Mouse (Mus musculus): ENCODE measurements at regions not wholly inside any gene's neighbourhood (a gene's known extent, or its start where the extent isn't known, plus 50 kb on each side); places are given as distances from the start of the nearest gene placed in this dataset.

DNA sequence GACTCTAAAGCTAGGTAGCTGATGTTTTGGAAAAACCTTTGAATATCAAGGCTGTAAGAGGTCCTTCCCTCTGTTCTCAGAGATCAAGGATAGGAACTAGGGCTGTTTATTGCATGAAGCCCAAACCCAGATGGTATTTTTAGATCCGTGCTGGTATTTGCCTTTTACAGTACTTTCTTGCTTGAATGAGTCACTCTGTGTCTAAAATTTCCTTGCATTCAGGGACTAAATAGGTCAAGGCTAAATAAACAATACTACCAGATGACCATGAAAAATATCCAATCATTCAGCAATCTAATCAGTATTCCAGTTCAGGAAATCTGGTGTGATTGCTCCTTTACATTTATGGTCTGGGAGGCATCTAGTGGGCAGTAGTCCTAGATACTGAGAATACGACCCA is 243.6 kb downstream of the Btg1 start:
- 75% methylated on average over 2 of the region's 2 CpGs for WGBS
- no peaks in the 10 kb centered on the region for H3K36me3 ChIP-seq (replicated peaks)
- no peak for DNase-seq (ENCODE audit: low spot score)

DNA sequence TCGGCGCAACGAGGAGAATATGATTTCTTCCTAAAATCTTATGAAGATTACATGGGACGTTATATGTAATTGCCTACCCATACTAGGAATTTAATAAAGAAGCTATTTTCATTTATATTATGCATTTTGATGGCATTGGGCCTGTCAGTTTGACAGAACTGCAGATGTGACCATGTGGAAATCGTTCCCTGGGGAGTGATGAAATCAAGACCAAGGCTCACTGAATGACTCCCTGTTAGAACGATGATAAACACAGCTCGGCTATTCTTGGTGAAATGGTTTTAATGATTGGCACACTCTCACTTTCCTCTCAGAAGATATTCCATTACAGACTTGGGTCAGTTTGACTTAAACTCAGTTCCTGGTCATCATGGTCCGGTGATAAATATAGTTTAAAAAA is 246.4 kb downstream of the Btg1 start:
- 88% methylated on average over 8 of the region's 8 CpGs for WGBS
- no peaks in the 10 kb centered on the region for H3K36me3 ChIP-seq (replicated peaks)
- H3K27me3 ChIP-seq (replicated peaks; ENCODE audit: low read depth, poor library complexity, severe bottlenecking), result no peaks in the 10 kb centered on the region
- H3K27ac ChIP-seq (replicated peaks), result no peak overlapping the region
- no peaks in the 10 kb centered on the region for H3K9me3 ChIP-seq
- no peak overlapping the region for H3K4me3 ChIP-seq
- H3K4me1 ChIP-seq, result no peaks in the 10 kb centered on the region
- no peak for DNase-seq (ENCODE audit: low spot score)

More for the DNA sequence above, 243.6 kb downstream of the Btg1 start:
- H3K4me3 ChIP-seq, result no peak overlapping the region
- H3K27ac ChIP-seq (replicated peaks), result no peak overlapping the region
- H3K9me3 ChIP-seq, result no peaks in the 10 kb centered on the region
- no peaks in the 10 kb centered on the region for H3K4me1 ChIP-seq
- no peaks in the 10 kb centered on the region for H3K27me3 ChIP-seq (replicated peaks; ENCODE audit: low read depth, poor library complexity, severe bottlenecking)

- Histone ChIP-seq H3K4me1 (no peaks in the 10 kb centered on the region), H3K27ac (replicated peaks) (no peak overlapping the region), H3K36me3 (replicated peaks) (no peaks in the 10 kb centered on the region), H3K9me3 (no peaks in the 10 kb centered on the region), H3K4me3 (no peak overlapping the region), H3K27me3 (replicated peaks; ENCODE audit: low read depth, poor library complexity, severe bottlenecking) (no peaks in the 10 kb centered on the region)
- DNase-seq (ENCODE audit: low spot score), result no peak
- WGBS, result 86% methylated on average over 3 of the region's 3 CpGs
These were observed 249.7 kb downstream of the Btg1 start for GRCm38 (mm10) chr10:96866468-96866867.

- no peaks in the 10 kb centered on the region for H3K4me1 ChIP-seq
- H3K27ac ChIP-seq (replicated peaks), result no peak overlapping the region
- no peaks in the 10 kb centered on the region for H3K27me3 ChIP-seq (replicated peaks; ENCODE audit: low read depth, poor library complexity, severe bottlenecking)
- 84% methylated on average over 7 of the region's 7 CpGs for WGBS
- H3K36me3 ChIP-seq (replicated peaks), result no peaks in the 10 kb centered on the region
- H3K4me3 ChIP-seq, result no peak overlapping the region
- no peak for DNase-seq (ENCODE audit: low spot score)
- no peaks in the 10 kb centered on the region for H3K9me3 ChIP-seq
These were observed 254.9 kb downstream of the Btg1 start for GRCm38 (mm10) chr10:96871559-96872160.

DNA sequence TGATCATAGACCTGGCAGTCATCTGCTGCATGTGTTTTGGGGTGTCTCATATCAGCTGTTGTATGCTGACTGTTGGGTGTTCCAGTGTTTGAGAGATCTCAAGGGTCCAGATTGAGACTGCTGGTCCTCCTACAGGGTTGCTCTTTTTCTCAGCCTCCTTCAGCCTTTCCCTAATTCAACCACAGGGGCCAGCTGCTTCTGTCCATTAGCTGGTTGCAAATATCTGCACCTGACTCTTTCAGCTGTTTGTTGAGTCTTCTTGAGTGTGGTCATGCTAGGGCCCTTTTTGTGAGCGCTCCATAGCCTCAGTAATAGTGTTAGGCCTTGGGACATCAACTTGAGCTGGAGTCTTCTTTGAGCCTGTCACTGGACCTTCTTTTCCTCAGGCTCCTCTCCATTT is 257.8 kb downstream of the Btg1 start:
- Histone ChIP-seq H3K4me1 (no peaks in the 10 kb centered on the region), H3K27ac (replicated peaks) (no peak overlapping the region)
- 86% methylated on average over 1 of the region's 1 CpGs for WGBS

GRCm38 (mm10) chr10:96875676-96876075 is 258.9 kb downstream of the Btg1 start:
- Histone ChIP-seq H3K36me3 (replicated peaks) (no peaks in the 10 kb centered on the region), H3K27ac (replicated peaks) (no peak overlapping the region), H3K9me3 (no peaks in the 10 kb centered on the region), H3K4me1 (no peaks in the 10 kb centered on the region), H3K27me3 (replicated peaks; ENCODE audit: low read depth, poor library complexity, severe bottlenecking) (no peaks in the 10 kb centered on the region), H3K4me3 (no peak overlapping the region)
- no peak for DNase-seq (ENCODE audit: low spot score)
- WGBS, result 82% methylated on average over 3 of the region's 3 CpGs

More for the DNA sequence above, 257.8 kb downstream of the Btg1 start:
- H3K4me3 ChIP-seq, result no peak overlapping the region
- H3K9me3 ChIP-seq, result no peaks in the 10 kb centered on the region
- H3K36me3 ChIP-seq (replicated peaks), result no peaks in the 10 kb centered on the region
- no peak for DNase-seq (ENCODE audit: low spot score)
- no peaks in the 10 kb centered on the region for H3K27me3 ChIP-seq (replicated peaks; ENCODE audit: low read depth, poor library complexity, severe bottlenecking)

DNA sequence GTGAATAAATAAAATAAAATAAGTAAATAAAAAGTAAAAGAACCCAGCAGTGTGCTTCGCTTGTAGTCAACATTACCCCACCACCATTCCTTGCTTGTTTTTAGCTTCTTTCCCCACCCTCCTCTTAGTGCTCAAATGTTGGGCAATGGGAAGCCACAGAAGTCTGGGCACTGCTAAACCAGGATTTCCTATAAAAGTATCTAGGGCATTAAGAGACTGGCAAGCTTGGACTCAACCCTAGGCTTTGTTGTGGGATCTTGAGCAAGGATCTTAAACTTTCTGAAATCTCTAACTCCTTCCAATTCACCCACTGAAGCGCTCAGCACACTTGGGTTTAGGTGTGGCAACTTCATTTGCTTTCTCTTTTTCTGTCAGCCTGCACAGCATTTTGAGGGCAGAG is 262.6 kb downstream of the Btg1 start:
- Histone ChIP-seq H3K4me3 (no peak overlapping the region), H3K36me3 (replicated peaks) (no peaks in the 10 kb centered on the region), H3K27me3 (replicated peaks; ENCODE audit: low read depth, poor library complexity, severe bottlenecking) (no peaks in the 10 kb centered on the region), H3K9me3 (no peaks in the 10 kb centered on the region), H3K27ac (replicated peaks) (no peak overlapping the region), H3K4me1 (no peaks in the 10 kb centered on the region)
- DNase-seq (ENCODE audit: low spot score), result no peak
- WGBS, result 94% methylated on average over 2 of the region's 2 CpGs

GRCm38 (mm10) chr10:96880771-96881170 is 264.0 kb downstream of the Btg1 start:
- no peak for DNase-seq (ENCODE audit: low spot score)
- H3K36me3 ChIP-seq (replicated peaks), result no peaks in the 10 kb centered on the region
- WGBS, result 78% methylated on average over 5 of the region's 5 CpGs
- no peaks in the 10 kb centered on the region for H3K9me3 ChIP-seq
- no peak overlapping the region for H3K4me3 ChIP-seq
- no peaks in the 10 kb centered on the region for H3K27me3 ChIP-seq (replicated peaks; ENCODE audit: low read depth, poor library complexity, severe bottlenecking)
- no peaks in the 10 kb centered on the region for H3K4me1 ChIP-seq
- H3K27ac ChIP-seq (replicated peaks), result no peak overlapping the region

DNA sequence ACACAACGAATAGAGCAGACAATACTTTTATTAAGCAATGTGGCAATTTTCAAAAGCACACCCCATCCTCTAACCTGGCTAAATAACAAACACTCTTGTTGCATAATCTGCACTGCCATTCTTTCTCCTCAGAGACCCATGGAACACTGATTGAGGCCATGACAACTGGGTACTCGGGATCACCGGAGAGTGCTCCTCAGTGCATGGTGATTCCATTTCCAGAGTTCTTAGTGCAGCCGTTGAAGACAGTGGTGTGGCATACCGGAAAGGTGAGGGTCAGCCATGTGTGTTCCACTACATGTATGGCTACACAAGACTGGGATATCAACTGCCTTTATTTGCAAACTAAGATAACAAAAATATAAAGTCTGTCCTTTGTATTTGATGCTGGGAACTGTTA is 264.4 kb downstream of the Btg1 start:
- Histone ChIP-seq H3K4me1 (no peaks in the 10 kb centered on the region), H3K4me3 (no peak overlapping the region), H3K27ac (replicated peaks) (no peak overlapping the region), H3K36me3 (replicated peaks) (no peaks in the 10 kb centered on the region), H3K9me3 (no peaks in the 10 kb centered on the region), H3K27me3 (replicated peaks; ENCODE audit: low read depth, poor library complexity, severe bottlenecking) (no peaks in the 10 kb centered on the region)
- 83% methylated on average over 5 of the region's 5 CpGs for WGBS
- no peak for DNase-seq (ENCODE audit: low spot score)

DNA sequence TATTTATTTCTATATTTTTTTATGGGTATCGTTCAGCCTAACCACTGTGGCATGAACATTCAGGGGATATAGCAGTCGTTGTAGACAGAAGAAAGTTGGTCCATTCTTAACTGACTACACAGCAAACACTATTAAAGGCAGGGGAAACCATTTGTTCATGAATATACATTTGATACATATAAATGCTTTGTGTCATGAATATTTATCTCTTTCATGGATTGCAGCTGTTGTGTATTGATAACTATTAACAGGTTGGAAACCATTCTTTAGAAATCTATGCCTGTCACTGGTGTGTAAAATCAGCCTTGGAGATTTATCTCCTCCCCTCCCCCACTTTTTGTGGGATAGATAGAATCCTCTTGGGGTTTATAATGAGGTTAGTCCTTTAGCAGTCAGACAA is 264.9 kb downstream of the Btg1 start:
- WGBS, result 81% methylated on average over 2 of the region's 2 CpGs
- Histone ChIP-seq H3K27me3 (replicated peaks; ENCODE audit: low read depth, poor library complexity, severe bottlenecking) (no peaks in the 10 kb centered on the region), H3K9me3 (no peaks in the 10 kb centered on the region), H3K4me1 (no peaks in the 10 kb centered on the region), H3K4me3 (no peak overlapping the region), H3K36me3 (replicated peaks) (no peaks in the 10 kb centered on the region), H3K27ac (replicated peaks) (no peak overlapping the region)
- no peak for DNase-seq (ENCODE audit: low spot score)

- H3K4me1 ChIP-seq, result no peaks in the 10 kb centered on the region
- DNase-seq (ENCODE audit: low spot score), result no peak
- no peaks in the 10 kb centered on the region for H3K9me3 ChIP-seq
- H3K4me3 ChIP-seq, result no peak overlapping the region
- no peaks in the 10 kb centered on the region for H3K36me3 ChIP-seq (replicated peaks)
- H3K27ac ChIP-seq (replicated peaks), result no peak overlapping the region
- no peaks in the 10 kb centered on the region for H3K27me3 ChIP-seq (replicated peaks; ENCODE audit: low read depth, poor library complexity, severe bottlenecking)
- WGBS, result 71% methylated on average over 1 of the region's 1 CpGs
These were observed 284.3 kb downstream of the Btg1 start for GRCm38 (mm10) chr10:96901150-96901549.

DNA sequence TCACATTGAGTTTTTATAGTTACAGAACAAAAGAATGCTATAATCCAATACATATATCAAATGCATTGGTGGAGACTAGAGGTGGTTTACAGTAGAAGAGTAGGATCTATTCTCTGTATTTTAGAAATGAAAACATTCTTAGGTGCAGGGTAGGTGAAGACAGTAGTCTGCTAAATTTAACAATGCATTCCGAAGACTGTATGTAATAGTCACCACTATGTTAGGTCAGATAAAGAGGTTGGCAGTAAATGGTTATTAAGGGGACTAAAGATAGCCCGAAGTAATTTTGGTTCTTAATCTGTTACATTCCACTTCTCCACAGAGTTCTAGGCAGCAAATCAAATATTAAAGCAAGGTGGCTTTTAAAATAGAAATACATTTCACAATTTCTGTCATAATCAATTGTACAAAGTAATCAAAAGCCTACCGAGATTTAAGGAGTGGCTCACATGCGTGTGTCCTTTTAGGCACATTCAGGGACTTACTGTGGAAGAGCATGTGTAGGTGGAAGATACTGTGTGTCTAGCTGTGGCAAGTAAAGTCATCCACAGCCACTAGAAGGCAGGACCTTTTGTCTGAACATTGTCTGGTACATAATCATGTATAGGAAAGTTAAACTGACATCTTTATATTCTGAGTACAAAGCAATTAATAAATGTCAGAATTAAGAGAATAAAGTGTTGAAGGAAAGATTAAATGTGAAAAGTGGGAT is 288.4 kb downstream of the Btg1 start:
- Histone ChIP-seq H3K4me1 (no peaks in the 10 kb centered on the region), H3K9me3 (no peaks in the 10 kb centered on the region), H3K4me3 (no peak overlapping the region), H3K27me3 (replicated peaks; ENCODE audit: low read depth, poor library complexity, severe bottlenecking) (no peaks in the 10 kb centered on the region), H3K27ac (replicated peaks) (no peak overlapping the region), H3K36me3 (replicated peaks) (no peaks in the 10 kb centered on the region)
- no peak for DNase-seq (ENCODE audit: low spot score)
- 93% methylated on average over 4 of the region's 4 CpGs for WGBS

GRCm38 (mm10) chr10:96909661-96910315 is 293.0 kb downstream of the Btg1 start:
- Histone ChIP-seq H3K27ac (replicated peaks) (no peak overlapping the region), H3K9me3 (peaks cover 12% of the 10 kb centered on the region), H3K27me3 (replicated peaks; ENCODE audit: low read depth, poor library complexity, severe bottlenecking) (no peaks in the 10 kb centered on the region), H3K4me3 (no peak overlapping the region), H3K36me3 (replicated peaks) (no peaks in the 10 kb centered on the region), H3K4me1 (no peaks in the 10 kb centered on the region)
- DNase-seq (ENCODE audit: low spot score), result no peak
- WGBS, result 86% methylated on average over 1 of the region's 1 CpGs
